Mouse (Mus musculus) hindbrain, postnatal 0 days (tissue): ENCODE results near the gene Tulp3. TPM values are rescaled to one million over a fixed set of nuclear protein-coding genes. Genes with fewer than 3 reads are reported as not detected.
A peak's percentile ranks its signal among the peaks of the same experiment; 100 is the strongest.
"Not testable (repeated sequence)": the region's sequence is repeated elsewhere in the genome, so short reads cannot be mapped to it uniquely, and the experiment has no call there.

Experiments used
- ATAC-seq: fragments of 200-750 bp; cut with Nextera tagmentation; 2 replicates; pipeline ENCODE4 v1.8.0; 2017; ENCODE audit warnings: mild to moderate bottlenecking, moderate TSS enrichment, moderate library complexity
- DNase-seq: peaks from one replicate; pipeline ENCODE4 v3.0.0-alpha.2; 2015; ENCODE audit warnings: low spot score
- H3K27ac ChIP-seq: fragments of 300-500 bp; sonication (generic); 2 replicates; pipeline ENCODE4 v1.5.1; 2014; ENCODE audit warnings: mild to moderate bottlenecking
- H3K27me3 ChIP-seq: fragments of 300-500 bp; sonication (generic); 2 replicates; pipeline ENCODE4 v1.6.1; 2014; ENCODE audit warnings: low read length, mixed read lengths; ENCODE audit not compliant: insufficient read depth
- H3K36me3 ChIP-seq: fragments of 300-500 bp; sonication (generic); 2 replicates; pipeline ENCODE4 v1.6.1; 2014; ENCODE audit warnings: low read length, mixed read lengths; ENCODE audit not compliant: insufficient read depth
- H3K4me1 ChIP-seq: fragments of 300-500 bp; sonication (generic); 2 replicates; pipeline ENCODE4 v1.6.1; 2014; ENCODE audit warnings: antibody characterized with exemption, low read length, mixed read lengths; ENCODE audit not compliant: insufficient read depth
- H3K4me2 ChIP-seq: fragments of 300-500 bp; sonication (generic); 2 replicates; pipeline ENCODE4 v1.6.1; 2014; ENCODE audit warnings: low read depth, mild to moderate bottlenecking, low read length, moderate library complexity, mixed read lengths
- H3K4me3 ChIP-seq: fragments of 300-500 bp; sonication (generic); 2 replicates; pipeline ENCODE4 v1.5.1; 2014; ENCODE audit warnings: low read length
- H3K9ac ChIP-seq: fragments of 300-500 bp; sonication (generic); replicated peaks from 2 replicates; pipeline ENCODE4 v1.6.1; 2014; ENCODE audit warnings: mild to moderate bottlenecking, low read length, moderate library complexity, mixed read lengths
- H3K9me3 ChIP-seq: fragments of 300-500 bp; sonication (generic); 2 replicates; pipeline ENCODE4 v1.6.1; 2016; ENCODE audit warnings: low read length, mixed read lengths
- CTCF ChIP-seq: IDR thresholded peaks from 2 replicates; pipeline ENCODE4 v1.5.1; 2016; ENCODE audit warnings: antibody characterized with exemption, control low read depth, low read depth
- WGBS: fragments of 180-500 bp; shearing (Covaris S2); extraction: QIAGEN DNeasy Blood & Tissue Kit; methylation state at CpG from one replicate; pipeline ENCODE4 v1.1.7; 2014; 5-methylcytosine and 5-hydroxymethylcytosine counted together
- polyA plus RNA-seq: library from polyadenylated mRNA; unstranded; fragments of >200 nt; fragmentation: Nextera tagmentation; extraction: Ambion mirVana; gene quantifications from 2 replicates; pipeline ENCODE4 v1.2.1, GENCODE M21; 2015
- total RNA-seq: library from RNA; depleted of rRNA; stranded (reverse); fragments of >200 nt; gene quantifications from 2 replicates; pipeline ENCODE4 v1.2.3, GENCODE M21; 2014

Tulp3 gene
- total and polyA plus RNA-seq, 2 experiments from 2014 or later, result 12.8 to 15.8 TPM

- Histone ChIP-seq H3K4me1 (no peaks in the 10 kb centered on the region), H3K36me3 (no peaks in the 10 kb centered on the region), H3K27ac (no peak overlapping the region), H3K4me3 (no peak overlapping the region), H3K9me3 (no peaks in the 10 kb centered on the region), H3K4me2 (no peak overlapping the region), H3K27me3 (no peaks in the 10 kb centered on the region), H3K9ac (no peak overlapping the region)
- ATAC-seq (no peak), DNase-seq (no peak)
- 92% methylated on average over 6 of the region's 6 CpGs for WGBS
- no peak for TF ChIP-seq CTCF
Measured at GRCm38 (mm10) chr6:128314796-128315195, 40.9 kb downstream of the Tulp3 start.

- peak; percentile 53 for ATAC-seq
- H3K4me1 ChIP-seq, result no peaks in the 10 kb centered on the region
- H3K9ac ChIP-seq, result no peak overlapping the region
- no peaks in the 10 kb centered on the region for H3K27me3 ChIP-seq
- WGBS, result 30% methylated on average over 4 of the region's 4 CpGs
- peak; percentile 66 for DNase-seq
- no peak overlapping the region for H3K27ac ChIP-seq
- no peak overlapping the region for H3K4me2 ChIP-seq
- H3K9me3 ChIP-seq, result no peaks in the 10 kb centered on the region
- TF ChIP-seq CTCF, result peak; percentile 82
- H3K36me3 ChIP-seq, result no peaks in the 10 kb centered on the region
- no peak overlapping the region for H3K4me3 ChIP-seq
Measured at GRCm38 (mm10) chr6:128308311-128308710, 47.3 kb downstream of the Tulp3 start.

GRCm38 (mm10) chr6:128304801-128305200 is 50.9 kb downstream of the Tulp3 start:
- Histone ChIP-seq H3K4me1 (peaks cover 3% of the 10 kb centered on the region), H3K27ac (no peak overlapping the region), H3K9me3 (no peaks in the 10 kb centered on the region), H3K4me3 (no peak overlapping the region), H3K4me2 (no peak overlapping the region), H3K9ac (no peak overlapping the region), H3K36me3 (no peaks in the 10 kb centered on the region), H3K27me3 (0 out of 2 replicates have a peak, but pooled peaks cover 6% of the 10 kb centered on the region)
- no peak for TF ChIP-seq CTCF
- ATAC-seq, result no peak
- 81% methylated on average over 4 of the region's 4 CpGs for WGBS
- no peak for DNase-seq

- WGBS, result 75% methylated on average over 3 of the region's 3 CpGs
- not testable (repeated sequence) for H3K9me3 ChIP-seq, H3K4me1 ChIP-seq, H3K4me3 ChIP-seq, H3K9ac ChIP-seq, ATAC-seq, H3K4me2 ChIP-seq, H3K36me3 ChIP-seq, DNase-seq, H3K27ac ChIP-seq
- peak; percentile 37 for TF ChIP-seq CTCF
- H3K27me3 ChIP-seq, result peaks cover 18% of the 10 kb centered on the region; the same call in 1 of the 2 replicates
Measured at GRCm38 (mm10) chr6:128302640-128303039, 53.0 kb downstream of the Tulp3 start.

- TF ChIP-seq CTCF, result no peak
- DNase-seq, result no peak
- ATAC-seq, result no peak
- Histone ChIP-seq H3K9me3 (no peaks in the 10 kb centered on the region), H3K27ac (no peak overlapping the region), H3K4me2 (no peak overlapping the region), H3K9ac (no peak overlapping the region), H3K4me1 (peaks cover 12% of the 10 kb centered on the region), H3K27me3 (peaks cover 18% of the 10 kb centered on the region; the same call in 1 of the 2 replicates), H3K4me3 (no peak overlapping the region), H3K36me3 (no peaks in the 10 kb centered on the region)
- 84% methylated on average over 3 of the region's 3 CpGs for WGBS
Measured at GRCm38 (mm10) chr6:128301891-128302290, 53.8 kb downstream of the Tulp3 start.

- Histone ChIP-seq H3K4me2 (peak overlapping the region; percentile 100), H3K9me3 (no peaks in the 10 kb centered on the region)
- no peak for ATAC-seq
Measured at GRCm38 (mm10) chr6:128301458-128301857, 54.2 kb downstream of the Tulp3 start.

GRCm38 (mm10) chr6:128300134-128301001 is 55.3 kb downstream of the Tulp3 start, which contains the start of gene Tead4:
Gene Tead4, minus strand, starts transcription at chr6:128300823.
- H3K4me1 ChIP-seq, result peaks cover 19% of the 10 kb centered on the region
- H3K4me3 ChIP-seq, result peak within 1 kb of the TSS; percentile 67
- DNase-seq (peak; percentile 31), ATAC-seq (peak; percentile 45; the same call in 1 of the 2 replicates)
- no peak for TF ChIP-seq CTCF
- H3K4me2 ChIP-seq, result peak within 1 kb of the TSS; percentile 100
- H3K9me3 ChIP-seq, result no peaks in the 10 kb centered on the region
- no peak within 1 kb of the TSS for H3K27ac ChIP-seq
- H3K27me3 ChIP-seq, result peaks cover 18% of the 10 kb centered on the region; the same call in 1 of the 2 replicates
- peak within 1 kb of the TSS; percentile 51 for H3K9ac ChIP-seq
- H3K36me3 ChIP-seq, result no peaks in the 10 kb centered on the region
- under 1% methylated on average over 66 of the region's 81 CpGs for WGBS

More at GRCm38 (mm10) chr6:128301458-128301857, 54.2 kb downstream of the Tulp3 start:
- no peak overlapping the region for H3K4me3 ChIP-seq
- no peak for DNase-seq
- H3K27me3 ChIP-seq, result peaks cover 18% of the 10 kb centered on the region; the same call in 1 of the 2 replicates
- no peak for TF ChIP-seq CTCF
- no peaks in the 10 kb centered on the region for H3K36me3 ChIP-seq
- no peak overlapping the region for H3K9ac ChIP-seq
- WGBS, result 46% methylated on average over 11 of the region's 11 CpGs
- peaks cover 16% of the 10 kb centered on the region for H3K4me1 ChIP-seq
- H3K27ac ChIP-seq, result no peak overlapping the region
